Mouse (Mus musculus) urinary bladder, adult 18-20 months (tissue): ENCODE data around the gene Ankrd45.
"Not testable (repeated sequence)": the region's sequence is repeated elsewhere in the genome, so short reads cannot be mapped to it uniquely, and the experiment has no call there.

Experiments used
- DNase-seq, 2 experiments: peaks; one replicate each; pipeline ENCODE4 v3.0.0; 2022; ENCODE audit warnings: low spot score in 2 of 2, mixed read lengths in 2 of 2

The Ankrd45 gene

GRCm38 (mm10) chr1:161185431-161185830, 42.9 kb downstream of the Ankrd45 start:
- no peak for DNase-seq

DNA sequence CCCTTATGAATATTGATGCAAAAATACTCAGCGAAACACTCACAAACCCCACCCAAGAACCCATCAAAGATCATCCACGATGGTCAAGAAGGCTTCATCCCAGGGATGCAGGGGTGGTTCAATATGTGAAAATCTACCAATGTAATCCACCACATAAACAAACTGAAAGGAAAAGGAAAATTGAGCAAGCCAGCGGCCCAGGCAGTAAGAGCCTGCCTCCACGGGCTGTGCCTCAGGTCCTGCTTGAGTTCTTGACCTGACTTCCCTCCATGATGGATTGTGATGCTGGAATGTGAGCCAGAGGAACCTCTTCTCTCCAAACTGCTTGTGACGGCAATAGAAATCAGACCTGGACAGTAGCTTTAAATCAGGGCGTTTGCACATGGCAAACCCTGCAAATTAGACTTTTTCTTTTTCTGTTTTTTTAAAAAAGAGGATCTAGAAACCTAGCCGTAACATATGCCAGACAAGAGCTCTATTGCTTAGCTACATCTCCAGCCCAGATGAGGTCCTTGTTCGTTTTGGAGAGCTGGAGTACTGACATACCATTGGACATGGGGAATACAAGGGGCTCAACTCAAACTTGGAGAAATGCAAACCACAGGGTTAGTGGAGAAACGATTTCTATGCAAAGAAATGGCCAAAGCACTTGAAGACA, 47.9 kb downstream of the Ankrd45 start:
- DNase-seq: no peak

GRCm38 (mm10) chr1:161195541-161196351, 53.3 kb downstream of the Ankrd45 start:
- peak; percentile 56 for DNase-seq

GRCm38 (mm10) chr1:161196364-161196763, 53.9 kb downstream of the Ankrd45 start:
- DNase-seq: not testable (repeated sequence)

GRCm38 (mm10) chr1:161199856-161200255, 57.4 kb downstream of the Ankrd45 start:
- DNase-seq: no peak

GRCm38 (mm10) chr1:161214465-161214864, 72.0 kb downstream of the Ankrd45 start:
- no peak for DNase-seq

GRCm38 (mm10) chr1:161219816-161220215, 77.3 kb downstream of the Ankrd45 start:
- no peak for DNase-seq
